Mouse (Mus musculus) ES-E14 (cell line): ENCODE data around the gene Atf2.

Experiments used
- HCFC1 ChIP-seq: IDR thresholded peaks from 2 replicates; pipeline ENCODE4 v1.6.1; 2012; ENCODE audit warnings: low read length, inconsistent platforms, borderline replicate concordance; ENCODE audit not compliant: insufficient read depth
- ZNF384 ChIP-seq: IDR thresholded peaks from 2 replicates; pipeline ENCODE4 v1.6.1; 2012; ENCODE audit warnings: low read depth, low read length, inconsistent platforms

DNA sequence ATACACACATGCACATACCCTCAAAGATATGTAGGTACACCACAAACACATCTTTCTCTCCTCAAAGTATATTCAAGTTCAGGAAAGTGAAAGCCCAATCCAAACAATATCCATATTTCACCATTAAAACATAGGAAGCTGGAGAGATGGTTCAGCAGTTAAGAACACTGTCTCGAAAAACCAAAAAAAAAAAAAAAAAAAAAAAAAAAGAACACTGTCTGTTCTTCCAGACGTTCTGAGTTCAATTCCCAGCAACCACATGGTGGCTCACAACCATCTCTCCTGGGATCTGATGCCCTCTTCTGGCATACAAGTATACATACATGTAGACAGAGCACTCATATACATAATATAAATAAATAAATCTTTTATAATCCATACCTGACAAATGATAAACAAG, 6.4 kb downstream of the Atf2 start:
- TF ChIP-seq HCFC1 (no peak), ZNF384 (peak; percentile 84)
